Mouse (Mus musculus) heart, embryonic 13.5 days (tissue): ENCODE data around the gene Sgcd. TPM values are rescaled to one million over a fixed set of nuclear protein-coding genes. Genes with fewer than 3 reads are reported as not detected.

Experiments used
- ATAC-seq: fragments of 200-750 bp; cut with Nextera tagmentation; 2 replicates; pipeline ENCODE4 v1.8.0; 2017; ENCODE audit warnings: moderate TSS enrichment; ENCODE audit not compliant: insufficient number of reproducible peaks, low FRiP score, low TSS enrichment; ENCODE audit errors: extremely low read depth
- H3K27ac ChIP-seq: fragments of 300-500 bp; sonication (generic); replicated peaks from 2 replicates; pipeline ENCODE4 v1.5.1; 2015; ENCODE audit warnings: moderate library complexity, mild to moderate bottlenecking, inconsistent platforms
- H3K27me3 ChIP-seq: fragments of 300-500 bp; sonication (generic); replicated peaks from 2 replicates; pipeline ENCODE4 v1.6.1; 2015; ENCODE audit warnings: mild to moderate bottlenecking, inconsistent platforms
- H3K36me3 ChIP-seq: fragments of 300-500 bp; sonication (generic); 2 replicates; pipeline ENCODE4 v1.6.1; 2015; ENCODE audit warnings: mild to moderate bottlenecking, inconsistent platforms
- H3K4me1 ChIP-seq: fragments of 300-500 bp; sonication (generic); 2 replicates; pipeline ENCODE4 v1.6.1; 2015; ENCODE audit warnings: inconsistent platforms
- H3K4me2 ChIP-seq: fragments of 300-500 bp; sonication (generic); 2 replicates; pipeline ENCODE4 v1.6.1; 2015; ENCODE audit warnings: inconsistent platforms, mild to moderate bottlenecking, moderate library complexity
- H3K4me3 ChIP-seq: fragments of 300-500 bp; sonication (generic); 2 replicates; pipeline ENCODE4 v1.5.1; 2015; ENCODE audit warnings: moderate library complexity, mild to moderate bottlenecking, inconsistent platforms
- H3K9ac ChIP-seq: fragments of 300-500 bp; sonication (generic); 2 replicates; pipeline ENCODE4 v1.6.1; 2015; ENCODE audit warnings: inconsistent platforms, mild to moderate bottlenecking, moderate library complexity
- H3K9me3 ChIP-seq: fragments of 300-500 bp; sonication (generic); 2 replicates; pipeline ENCODE4 v1.6.1; 2016; ENCODE audit warnings: inconsistent platforms
- WGBS: fragments of 180-500 bp; shearing (Covaris S2); methylation state at CpG from one replicate; pipeline ENCODE4 v1.1.7; 2015; ENCODE audit warnings: mixed read lengths; 5-methylcytosine and 5-hydroxymethylcytosine counted together
- polyA plus RNA-seq: library from polyadenylated mRNA; unstranded; fragments of >200 nt; fragmentation: Nextera tagmentation; extraction: Ambion mirVana; gene quantifications from 2 replicates; pipeline ENCODE4 v1.2.1, GENCODE M21; 2015

The Sgcd gene
- polyA plus RNA-seq, 1 experiment from 2014 or later = 6.0 TPM

GRCm38 (mm10) chr11:47268556-47268955, 720.2 kb downstream of the Sgcd start:
- ATAC-seq = no peak
- no peaks in the 10 kb centered on the region for H3K36me3 ChIP-seq
- H3K4me3 ChIP-seq = no peak overlapping the region
- H3K27me3 ChIP-seq = no peaks in the 10 kb centered on the region
- no peak overlapping the region for H3K27ac ChIP-seq
- no peak overlapping the region for H3K4me2 ChIP-seq
- no peak overlapping the region for H3K9ac ChIP-seq
- 73% methylated on average over 4 of the region's 4 CpGs for WGBS
- H3K4me1 ChIP-seq = peaks cover 10% of the 10 kb centered on the region
- no peaks in the 10 kb centered on the region for H3K9me3 ChIP-seq

GRCm38 (mm10) chr11:47264267-47264984, 724.3 kb downstream of the Sgcd start:
- Histone ChIP-seq H3K9me3 (no peaks in the 10 kb centered on the region), H3K4me3 (no peak overlapping the region), H3K27me3 (no peaks in the 10 kb centered on the region), H3K36me3 (no peaks in the 10 kb centered on the region), H3K27ac (no peak overlapping the region), H3K4me1 (peaks cover 4% of the 10 kb centered on the region; the same call in 1 of the 2 replicates), H3K4me2 (no peak overlapping the region), H3K9ac (no peak overlapping the region)
- 73% methylated on average over 9 of the region's 9 CpGs for WGBS
- no peak for ATAC-seq

- Histone ChIP-seq H3K4me3 (no peak overlapping the region), H3K9me3 (no peaks in the 10 kb centered on the region), H3K27ac (no peak overlapping the region), H3K27me3 (no peaks in the 10 kb centered on the region), H3K9ac (no peak overlapping the region), H3K4me1 (peaks cover 4% of the 10 kb centered on the region; the same call in 1 of the 2 replicates), H3K36me3 (no peaks in the 10 kb centered on the region), H3K4me2 (no peak overlapping the region)
- WGBS = 73% methylated on average over 7 of the region's 7 CpGs
- ATAC-seq = no peak
Observed at GRCm38 (mm10) chr11:47250301-47250700, 738.5 kb downstream of the Sgcd start.

- Histone ChIP-seq H3K9ac (no peak overlapping the region), H3K27me3 (no peaks in the 10 kb centered on the region), H3K9me3 (no peaks in the 10 kb centered on the region), H3K4me3 (no peak overlapping the region), H3K4me2 (no peak overlapping the region), H3K36me3 (no peaks in the 10 kb centered on the region), H3K27ac (no peak overlapping the region), H3K4me1 (0 out of 2 replicates have a peak, but pooled peaks cover under 1% of the 10 kb centered on the region)
- WGBS = 80% methylated on average over 4 of the region's 4 CpGs
- no peak for ATAC-seq
Observed at GRCm38 (mm10) chr11:47248345-47248893, 740.4 kb downstream of the Sgcd start.

GRCm38 (mm10) chr11:47247703-47248344, 740.9 kb downstream of the Sgcd start:
- Histone ChIP-seq H3K9ac (no peak overlapping the region), H3K27me3 (no peaks in the 10 kb centered on the region), H3K4me2 (no peak overlapping the region), H3K36me3 (no peaks in the 10 kb centered on the region), H3K9me3 (no peaks in the 10 kb centered on the region), H3K4me3 (no peak overlapping the region), H3K27ac (no peak overlapping the region), H3K4me1 (no peaks in the 10 kb centered on the region)
- ATAC-seq = no peak
- 80% methylated on average over 8 of the region's 8 CpGs for WGBS

GRCm38 (mm10) chr11:47242401-47242800, 746.4 kb downstream of the Sgcd start:
- no peak overlapping the region for H3K4me3 ChIP-seq
- H3K9me3 ChIP-seq = no peaks in the 10 kb centered on the region
- H3K9ac ChIP-seq = no peak overlapping the region
- ATAC-seq = no peak
- 81% methylated on average over 1 of the region's 1 CpGs for WGBS
- H3K36me3 ChIP-seq = no peaks in the 10 kb centered on the region
- H3K27me3 ChIP-seq = no peaks in the 10 kb centered on the region
- no peak overlapping the region for H3K27ac ChIP-seq
- no peaks in the 10 kb centered on the region for H3K4me1 ChIP-seq
- H3K4me2 ChIP-seq = no peak overlapping the region

GRCm38 (mm10) chr11:47228222-47228621, 760.5 kb downstream of the Sgcd start:
- Histone ChIP-seq H3K27me3 (no peaks in the 10 kb centered on the region), H3K9me3 (no peaks in the 10 kb centered on the region), H3K4me2 (no peak overlapping the region), H3K27ac (no peak overlapping the region), H3K9ac (no peak overlapping the region), H3K4me3 (no peak overlapping the region), H3K4me1 (no peaks in the 10 kb centered on the region), H3K36me3 (no peaks in the 10 kb centered on the region)
- ATAC-seq = no peak
- WGBS = 30% methylated on average over 1 of the region's 1 CpGs

- Histone ChIP-seq H3K4me3 (no peak overlapping the region), H3K27ac (no peak overlapping the region), H3K4me2 (no peak overlapping the region), H3K36me3 (no peaks in the 10 kb centered on the region), H3K27me3 (no peaks in the 10 kb centered on the region), H3K9ac (no peak overlapping the region), H3K4me1 (no peaks in the 10 kb centered on the region), H3K9me3 (no peaks in the 10 kb centered on the region)
- no peak for ATAC-seq
- WGBS = 80% methylated on average over 2 of the region's 2 CpGs
Observed at GRCm38 (mm10) chr11:47224148-47224547, 764.6 kb downstream of the Sgcd start.

GRCm38 (mm10) chr11:47211531-47211930, 777.2 kb downstream of the Sgcd start:
- no peak overlapping the region for H3K4me2 ChIP-seq
- H3K4me1 ChIP-seq = no peaks in the 10 kb centered on the region; the same call in 1 of the 2 replicates
- ATAC-seq = no peak
- no peaks in the 10 kb centered on the region for H3K27me3 ChIP-seq
- WGBS = 71% methylated on average over 8 of the region's 8 CpGs
- H3K9me3 ChIP-seq = no peaks in the 10 kb centered on the region
- H3K4me3 ChIP-seq = no peak overlapping the region
- no peak overlapping the region for H3K9ac ChIP-seq
- H3K36me3 ChIP-seq = no peaks in the 10 kb centered on the region
- H3K27ac ChIP-seq = no peak overlapping the region

GRCm38 (mm10) chr11:47206461-47206860, 782.3 kb downstream of the Sgcd start:
- Histone ChIP-seq H3K36me3 (no peaks in the 10 kb centered on the region), H3K27me3 (no peaks in the 10 kb centered on the region), H3K9ac (no peak overlapping the region), H3K9me3 (no peaks in the 10 kb centered on the region), H3K4me2 (no peak overlapping the region), H3K27ac (no peak overlapping the region), H3K4me3 (no peak overlapping the region), H3K4me1 (peaks cover 4% of the 10 kb centered on the region)
- ATAC-seq = no peak
- WGBS = 70% methylated on average over 1 of the region's 1 CpGs

GRCm38 (mm10) chr11:47199106-47199505, 789.7 kb downstream of the Sgcd start:
- no peak for ATAC-seq
- 73% methylated on average over 7 of the region's 7 CpGs for WGBS

More at GRCm38 (mm10) chr11:47199106-47199505, 789.7 kb downstream of the Sgcd start:
- Histone ChIP-seq H3K4me2 (no peak overlapping the region), H3K4me3 (no peak overlapping the region), H3K9me3 (no peaks in the 10 kb centered on the region), H3K36me3 (no peaks in the 10 kb centered on the region), H3K9ac (no peak overlapping the region), H3K27me3 (no peaks in the 10 kb centered on the region), H3K27ac (no peak overlapping the region), H3K4me1 (no peaks in the 10 kb centered on the region)
